Mouse (Mus musculus) G1E (cell line): ENCODE measurements around the gene Asb15. TPM values are rescaled to one million over a fixed set of nuclear protein-coding genes. Genes with fewer than 3 reads are reported as not detected.

Source experiments
- ATAC-seq: 2 replicates; pipeline ENCODE4 v1.8.0; 2016; ENCODE audit warnings: mild to moderate bottlenecking; ENCODE audit not compliant: insufficient number of reproducible peaks, poor library complexity, low FRiP score, severe bottlenecking; ENCODE audit errors: extremely low read depth
- DNase-seq: peaks from one replicate; pipeline ENCODE4 v3.0.0; 2012; ENCODE audit warnings: low spot score
- H3K27me3 ChIP-seq: 2 replicates; pipeline ENCODE4 v1.6.1; 2012; ENCODE audit warnings: mild to moderate bottlenecking, low read length, inconsistent platforms; ENCODE audit not compliant: insufficient read depth
- H3K36me3 ChIP-seq: replicated peaks from 2 replicates; pipeline ENCODE3; 2012; ENCODE audit warnings: mild to moderate bottlenecking, inconsistent platforms
- H3K4me1 ChIP-seq: 2 replicates; pipeline ENCODE4 v1.6.1; 2012; ENCODE audit warnings: low read depth, low read length, inconsistent platforms, mixed read lengths; ENCODE audit not compliant: insufficient read depth
- H3K4me3 ChIP-seq: 2 replicates; pipeline ENCODE4 v1.5.1; 2012; ENCODE audit warnings: low read depth, mild to moderate bottlenecking, inconsistent platforms, low read length, moderate library complexity, mixed read lengths
- H3K9me3 ChIP-seq: replicated peaks from 2 replicates; pipeline ENCODE4 v1.6.1; 2012; ENCODE audit warnings: inconsistent platforms
- CTCF ChIP-seq: IDR thresholded peaks from 2 replicates; pipeline ENCODE4 v1.5.1; 2012; ENCODE audit warnings: low read depth, low read length, inconsistent platforms, mixed read lengths
- GATA1 ChIP-seq: IDR thresholded peaks from 2 replicates; pipeline ENCODE4 v1.6.1; 2012; ENCODE audit warnings: borderline replicate concordance, low read length, inconsistent platforms, mixed read lengths
- GATA2 ChIP-seq: IDR thresholded peaks from 2 replicates; pipeline ENCODE4 v1.6.1; 2012; ENCODE audit warnings: low read depth, low read length, inconsistent platforms, borderline replicate concordance
- POLR2AphosphoS5 ChIP-seq: IDR thresholded peaks from 2 replicates; pipeline ENCODE4 v1.6.1; 2012; ENCODE audit warnings: low read depth, low read length, inconsistent platforms; ENCODE audit not compliant: insufficient replicate concordance
- TAL1 ChIP-seq: conservative IDR thresholded peaks from 2 replicates; pipeline ENCODE4 v1.6.1; 2012; ENCODE audit warnings: low read depth, low read length, inconsistent platforms, mixed read lengths
- polyA plus RNA-seq: library from polyadenylated mRNA; stranded (reverse); fragments of >175 nt; gene quantifications from 2 replicates; pipeline ENCODE4 v1.2.3, GENCODE M21; 2012
- total RNA-seq, 2 experiments: library from RNA; stranded (forward) in 1 of 2; stranded (reverse) in 1 of 2; fragments of 200-1000 nt in 1 of 2; fragments of >200 nt in 1 of 2; fragmentation: Nextera tagmentation in 1 of 2; gene quantifications; 2 replicates each; pipeline ENCODE4 v1.2.3; 2014 to 2017

The Asb15 gene
- total and polyA plus RNA-seq, 3 experiments = 0.05 TPM; not detected in 2

DNA sequence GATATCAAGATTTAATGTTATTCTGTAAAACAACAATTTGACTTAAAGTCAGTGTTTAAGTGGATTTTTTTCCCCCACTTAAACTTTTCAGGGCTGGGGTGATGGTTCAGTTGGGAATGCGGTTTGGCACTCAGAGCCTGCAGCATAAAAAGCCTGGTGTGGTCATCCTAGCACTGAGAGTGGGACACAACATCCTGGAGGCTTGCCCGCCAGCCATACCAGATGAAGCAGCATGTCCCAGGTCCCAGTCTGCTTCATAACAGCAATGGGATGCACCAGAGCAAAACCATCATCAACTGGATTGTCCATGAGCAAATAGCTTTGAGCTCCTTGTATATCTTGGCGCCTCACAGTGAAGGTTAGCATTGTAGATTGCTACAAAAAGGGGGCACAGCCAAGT, 80.7 kb downstream of the Asb15 start:
- peaks cover 2% of the 10 kb centered on the region; the same call in 1 of the 2 replicates for H3K27me3 ChIP-seq
- H3K36me3 ChIP-seq = peaks cover 14% of the 10 kb centered on the region
- no peaks in the 10 kb centered on the region for H3K9me3 ChIP-seq
- no peak for ATAC-seq
- TF ChIP-seq GATA2 (no peak), CTCF (no peak), TAL1 (no peak)
- no peak overlapping the region for H3K4me3 ChIP-seq
- no peaks in the 10 kb centered on the region for H3K4me1 ChIP-seq
- no peak for DNase-seq

DNA sequence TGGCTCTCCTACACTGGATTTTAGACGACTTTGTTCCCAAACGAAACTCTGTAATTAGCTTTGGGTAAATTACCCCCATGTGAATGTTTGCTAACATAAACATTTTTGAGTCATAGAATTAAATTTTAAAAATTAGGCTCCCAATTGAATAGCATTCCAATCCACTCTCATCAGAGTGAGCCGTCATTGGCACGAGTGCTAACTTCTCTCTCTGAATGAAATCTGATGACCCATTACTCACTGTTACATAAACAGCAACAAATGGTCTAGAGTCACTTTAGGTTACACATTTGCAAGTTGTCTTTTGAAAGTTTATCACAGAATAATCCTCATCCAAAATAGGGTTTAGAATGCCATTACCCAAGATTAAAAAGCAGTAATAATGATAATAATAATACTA, 81.6 kb downstream of the Asb15 start:
- Histone ChIP-seq H3K9me3 (no peaks in the 10 kb centered on the region), H3K4me3 (no peak overlapping the region)

DNA sequence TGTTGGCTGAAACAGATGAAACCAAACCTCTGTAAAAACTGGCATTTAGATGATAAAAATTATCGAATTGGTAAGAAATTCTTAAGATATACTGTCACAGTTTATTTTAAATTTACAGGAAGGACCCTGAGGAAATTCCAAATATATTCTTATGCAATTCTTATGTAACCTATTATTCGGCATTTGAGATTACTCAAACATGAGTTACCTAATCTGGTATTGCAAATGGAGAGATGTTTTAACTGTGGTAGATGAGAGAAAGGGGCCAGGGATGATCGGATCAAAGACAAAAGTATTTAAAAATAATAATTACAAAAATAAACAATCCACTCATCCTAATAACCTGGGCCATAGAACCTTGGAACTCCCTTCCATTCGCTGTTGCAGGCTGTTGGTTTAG, 82.4 kb downstream of the Asb15 start:
- Histone ChIP-seq H3K36me3 (peaks cover 29% of the 10 kb centered on the region), H3K9me3 (no peaks in the 10 kb centered on the region), H3K27me3 (no peaks in the 10 kb centered on the region; the same call in 1 of the 2 replicates), H3K4me1 (no peaks in the 10 kb centered on the region), H3K4me3 (no peak overlapping the region)
- ATAC-seq = no peak
- DNase-seq = no peak
- TF ChIP-seq GATA1 = no peak
- TF ChIP-seq CTCF = no peak
- TF ChIP-seq TAL1 = no peak
- TF ChIP-seq GATA2 = no peak
- no peak for TF ChIP-seq POLR2AphosphoS5

More for the DNA sequence above, 81.6 kb downstream of the Asb15 start:
- Histone ChIP-seq H3K36me3 (peaks cover 21% of the 10 kb centered on the region), H3K4me1 (no peaks in the 10 kb centered on the region), H3K27me3 (no peaks in the 10 kb centered on the region; the same call in 1 of the 2 replicates)
- ATAC-seq = no peak
- no peak for TF ChIP-seq GATA1
- TF ChIP-seq TAL1 = no peak
- TF ChIP-seq POLR2AphosphoS5 = no peak
- TF ChIP-seq CTCF = no peak
- TF ChIP-seq GATA2 = no peak
- no peak for DNase-seq

GRCm38 (mm10) chr6:24612074-24612755, 84.3 kb downstream of the Asb15 start:
- Histone ChIP-seq H3K4me1 (no peaks in the 10 kb centered on the region), H3K27me3 (no peaks in the 10 kb centered on the region), H3K4me3 (no peak overlapping the region), H3K36me3 (peaks cover 42% of the 10 kb centered on the region), H3K9me3 (no peaks in the 10 kb centered on the region)
- DNase-seq (no peak), ATAC-seq (no peak)
- TF ChIP-seq CTCF (no peak), GATA1 (no peak), POLR2AphosphoS5 (no peak), TAL1 (no peak), GATA2 (no peak)

DNA sequence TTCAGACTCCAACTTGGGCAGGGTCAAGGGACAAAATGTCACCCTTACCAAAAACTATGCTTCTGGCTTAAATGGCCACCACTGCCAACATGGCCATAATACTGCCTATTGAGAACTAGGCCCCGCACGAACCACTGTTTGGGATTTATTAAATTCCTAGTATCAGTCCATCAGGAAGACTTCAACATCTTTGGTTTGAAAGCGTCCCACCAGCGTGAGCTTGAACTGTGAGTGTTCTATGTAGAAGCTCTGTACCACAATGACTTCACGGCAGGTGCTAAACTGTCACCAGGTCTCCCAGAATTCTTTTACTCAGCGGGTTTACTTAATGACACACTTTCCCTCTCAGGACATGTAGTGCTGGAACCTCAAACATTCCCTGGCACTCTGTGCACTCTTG, 85.4 kb downstream of the Asb15 start:
- no peak for ATAC-seq
- Histone ChIP-seq H3K27me3 (no peaks in the 10 kb centered on the region), H3K4me1 (no peaks in the 10 kb centered on the region), H3K36me3 (peaks cover 53% of the 10 kb centered on the region), H3K4me3 (no peak overlapping the region), H3K9me3 (no peaks in the 10 kb centered on the region)
- TF ChIP-seq GATA2 (no peak), POLR2AphosphoS5 (no peak), TAL1 (no peak), CTCF (no peak), GATA1 (no peak)
- DNase-seq = no peak

- TF ChIP-seq TAL1 = no peak
- no peak for TF ChIP-seq GATA2
- no peak for TF ChIP-seq POLR2AphosphoS5
- TF ChIP-seq GATA1 = no peak
- TF ChIP-seq CTCF = no peak
- ATAC-seq (no peak), DNase-seq (no peak)
- Histone ChIP-seq H3K36me3 (peaks cover 56% of the 10 kb centered on the region), H3K4me3 (no peak overlapping the region), H3K4me1 (no peaks in the 10 kb centered on the region), H3K27me3 (no peaks in the 10 kb centered on the region), H3K9me3 (no peaks in the 10 kb centered on the region)
Measured at GRCm38 (mm10) chr6:24613918-24614317, 86.0 kb downstream of the Asb15 start.
